Mouse (Mus musculus) small intestine, adult 2 months (tissue): ENCODE measurements at regions not wholly inside any gene's neighbourhood (a gene's known extent, or its start where the extent isn't known, plus 50 kb on each side); places are given as distances from the start of the nearest gene placed in this dataset.

Experiments used
- CTCF ChIP-seq: fragments of 200-500 bp; IDR thresholded peaks from 2 replicates; pipeline ENCODE4 v1.5.1; 2012; ENCODE audit warnings: low read depth, mild to moderate bottlenecking, control low read depth, inconsistent platforms, low read length, moderate library complexity, mixed read lengths; ENCODE audit not compliant: insufficient replicate concordance, insufficient read length; ENCODE audit errors: extremely low read depth
- POLR2A ChIP-seq: fragments of 200-500 bp; IDR thresholded peaks from 2 replicates; pipeline ENCODE4 v1.6.1; 2012; ENCODE audit warnings: low read depth, mild to moderate bottlenecking, control low read depth, inconsistent platforms, low read length, moderate library complexity

GRCm38 (mm10) chr14:17106668-17107067 is 287.7 kb upstream of the Rarb start:
- TF ChIP-seq CTCF (no peak), POLR2A (no peak)
